Mouse (Mus musculus) stomach, embryonic 15.5 days (tissue): ENCODE results near the gene Tshz2. TPM values are rescaled to one million over a fixed set of nuclear protein-coding genes. Genes with fewer than 3 reads are reported as not detected.

Experiments
- ATAC-seq: fragments of 200-750 bp; cut with Nextera tagmentation; 2 replicates; pipeline ENCODE4 v1.8.0; 2017; ENCODE audit warnings: low read depth, moderate number of reproducible peaks, moderate TSS enrichment; ENCODE audit not compliant: insufficient read depth, low FRiP score
- H3K27ac ChIP-seq: fragments of 300-500 bp; sonication (generic); 2 replicates; pipeline ENCODE4 v1.5.1; 2015; ENCODE audit warnings: mild to moderate bottlenecking, inconsistent platforms
- H3K27me3 ChIP-seq: fragments of 300-500 bp; sonication (generic); replicated peaks from 2 replicates; pipeline ENCODE4 v1.6.1; 2015; ENCODE audit warnings: inconsistent platforms
- H3K36me3 ChIP-seq: fragments of 300-500 bp; sonication (generic); 2 replicates; pipeline ENCODE4 v1.6.1; 2015; ENCODE audit warnings: inconsistent platforms
- H3K4me1 ChIP-seq: fragments of 300-500 bp; sonication (generic); 2 replicates; pipeline ENCODE4 v1.6.1; 2015; ENCODE audit warnings: inconsistent platforms
- H3K4me2 ChIP-seq: fragments of 300-500 bp; sonication (generic); 2 replicates; pipeline ENCODE4 v1.6.1; 2015; ENCODE audit warnings: mild to moderate bottlenecking, inconsistent platforms
- H3K4me3 ChIP-seq: fragments of 300-500 bp; sonication (generic); replicated peaks from 2 replicates; pipeline ENCODE4 v1.5.1; 2015; ENCODE audit warnings: inconsistent platforms
- H3K9ac ChIP-seq: fragments of 300-500 bp; sonication (generic); 2 replicates; pipeline ENCODE4 v1.6.1; 2015; ENCODE audit warnings: inconsistent platforms
- H3K9me3 ChIP-seq: fragments of 300-500 bp; sonication (generic); 2 replicates; pipeline ENCODE4 v1.6.1; 2016; ENCODE audit warnings: inconsistent platforms
- WGBS: fragments of 180-500 bp; shearing (Covaris S2); methylation state at CpG from one replicate; pipeline ENCODE4 v1.1.7; 2015; 5-methylcytosine and 5-hydroxymethylcytosine counted together
- polyA plus RNA-seq: library from polyadenylated mRNA; unstranded; fragments of >200 nt; fragmentation: Nextera tagmentation; extraction: Ambion mirVana; gene quantifications from 2 replicates; pipeline ENCODE4 v1.2.1, GENCODE M21; 2015

Gene Tshz2
- polyA plus RNA-seq, 1 experiment from 2014 or later: 15.9 TPM

DNA sequence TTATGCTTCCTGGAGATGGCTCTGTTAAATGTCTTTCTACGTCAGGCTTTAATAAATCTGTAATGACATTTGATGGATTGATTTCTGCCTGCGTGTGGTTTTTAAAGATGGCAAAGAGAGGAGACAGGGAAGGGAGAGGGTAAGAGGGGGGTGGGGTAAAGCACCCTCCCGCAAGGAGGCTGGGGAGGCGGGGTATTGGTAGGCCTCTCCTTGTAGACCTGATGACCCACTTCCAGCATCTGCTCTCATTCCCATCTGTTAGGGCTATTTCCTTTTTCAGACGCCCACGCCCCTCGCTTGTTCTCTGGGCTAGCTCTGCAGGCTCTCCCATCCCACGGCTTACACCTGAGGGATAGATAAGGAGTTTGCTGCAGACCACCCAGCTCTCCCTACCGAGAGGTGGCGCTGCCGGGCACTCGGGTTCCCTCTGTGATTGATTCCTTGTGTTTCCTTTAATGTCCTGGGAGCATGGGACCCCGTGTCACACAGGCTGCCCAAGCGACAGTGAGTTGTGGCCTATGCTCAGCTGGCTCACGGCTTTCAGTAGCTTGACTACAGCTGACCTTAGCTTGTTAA lies 445.7 kb downstream of the Tshz2 start:
- no peak for ATAC-seq
- Histone ChIP-seq H3K9me3 (no peaks in the 10 kb centered on the region), H3K4me3 (no peak overlapping the region), H3K4me2 (no peak overlapping the region), H3K9ac (no peak overlapping the region), H3K4me1 (no peaks in the 10 kb centered on the region), H3K36me3 (no peaks in the 10 kb centered on the region), H3K27me3 (no peaks in the 10 kb centered on the region), H3K27ac (no peak overlapping the region)
- 38% methylated on average over 15 of the region's 15 CpGs for WGBS

- Histone ChIP-seq H3K9ac (no peak overlapping the region), H3K27me3 (no peaks in the 10 kb centered on the region), H3K4me2 (no peak overlapping the region), H3K9me3 (no peaks in the 10 kb centered on the region), H3K27ac (no peak overlapping the region), H3K36me3 (no peaks in the 10 kb centered on the region), H3K4me3 (no peak overlapping the region), H3K4me1 (no peaks in the 10 kb centered on the region)
- 45% methylated on average over 10 of the region's 10 CpGs for WGBS
- ATAC-seq: no peak; the same call in 1 of the 2 replicates
Observed at GRCm38 (mm10) chr2:170091563-170092443, 459.0 kb downstream of the Tshz2 start.

- Histone ChIP-seq H3K9ac (no peak overlapping the region), H3K36me3 (no peaks in the 10 kb centered on the region), H3K9me3 (no peaks in the 10 kb centered on the region), H3K27me3 (no peaks in the 10 kb centered on the region), H3K4me1 (no peaks in the 10 kb centered on the region), H3K4me3 (no peak overlapping the region), H3K27ac (no peak overlapping the region), H3K4me2 (no peak overlapping the region)
- no peak for ATAC-seq
- 88% methylated on average over 17 of the region's 17 CpGs for WGBS
Observed at GRCm38 (mm10) chr2:170094220-170094619, 461.4 kb downstream of the Tshz2 start.

GRCm38 (mm10) chr2:170094871-170095270 lies 462.1 kb downstream of the Tshz2 start:
- H3K36me3 ChIP-seq: no peaks in the 10 kb centered on the region
- no peak overlapping the region for H3K27ac ChIP-seq
- H3K9me3 ChIP-seq: no peaks in the 10 kb centered on the region
- H3K4me1 ChIP-seq: no peaks in the 10 kb centered on the region
- no peaks in the 10 kb centered on the region for H3K27me3 ChIP-seq
- ATAC-seq: no peak
- H3K9ac ChIP-seq: no peak overlapping the region
- H3K4me3 ChIP-seq: no peak overlapping the region
- H3K4me2 ChIP-seq: no peak overlapping the region
- WGBS: 91% methylated on average over 9 of the region's 9 CpGs

DNA sequence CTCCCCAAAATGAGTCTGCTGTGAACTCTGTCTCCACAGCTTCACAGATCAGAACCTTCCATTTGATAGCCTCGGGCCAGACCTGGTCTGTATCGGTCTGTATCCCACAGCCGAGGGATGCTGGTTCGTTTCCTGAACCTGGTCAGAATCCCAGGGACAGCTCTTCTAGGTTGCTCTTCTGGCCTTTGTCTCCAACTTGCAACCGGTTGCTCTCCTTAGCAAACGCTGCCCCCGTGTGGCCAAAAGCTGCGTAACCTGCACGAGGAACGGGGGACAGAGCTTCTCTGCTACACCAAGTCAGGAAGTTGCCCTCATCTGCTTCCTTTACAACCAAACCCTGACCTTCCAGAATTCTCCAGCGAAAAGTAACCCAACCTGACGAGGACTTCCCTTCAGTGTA lies 468.3 kb downstream of the Tshz2 start:
- H3K27me3 ChIP-seq: no peaks in the 10 kb centered on the region
- H3K4me2 ChIP-seq: no peak overlapping the region
- H3K36me3 ChIP-seq: no peaks in the 10 kb centered on the region
- 3% methylated on average over 12 of the region's 12 CpGs for WGBS
- no peaks in the 10 kb centered on the region for H3K9me3 ChIP-seq
- no peaks in the 10 kb centered on the region for H3K4me1 ChIP-seq
- H3K4me3 ChIP-seq: no peak overlapping the region
- no peak overlapping the region for H3K27ac ChIP-seq
- no peak overlapping the region for H3K9ac ChIP-seq
- peak; percentile 23; the same call in 1 of the 2 replicates for ATAC-seq

DNA sequence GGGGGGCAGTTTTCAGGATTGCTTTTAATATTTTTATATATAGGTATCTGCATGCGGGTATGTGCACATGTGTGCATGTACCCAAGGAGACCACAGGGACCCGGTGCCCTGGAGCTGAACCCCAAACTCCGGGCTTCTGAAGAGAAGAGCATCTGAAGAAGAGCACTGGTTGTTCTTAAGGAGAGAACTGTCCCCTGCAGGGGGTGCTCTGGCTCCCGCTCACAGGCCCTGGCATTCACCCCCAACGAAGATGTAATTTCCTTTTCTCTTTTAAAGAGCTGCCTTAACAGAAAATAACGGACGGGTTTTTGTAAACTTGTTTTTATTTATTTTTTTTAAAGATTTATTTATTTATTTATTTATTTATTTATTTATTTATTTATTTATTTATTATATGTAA lies 469.1 kb downstream of the Tshz2 start:
- 71% methylated on average over 7 of the region's 7 CpGs for WGBS
- no peak for ATAC-seq
- H3K9me3 ChIP-seq: no peaks in the 10 kb centered on the region

DNA sequence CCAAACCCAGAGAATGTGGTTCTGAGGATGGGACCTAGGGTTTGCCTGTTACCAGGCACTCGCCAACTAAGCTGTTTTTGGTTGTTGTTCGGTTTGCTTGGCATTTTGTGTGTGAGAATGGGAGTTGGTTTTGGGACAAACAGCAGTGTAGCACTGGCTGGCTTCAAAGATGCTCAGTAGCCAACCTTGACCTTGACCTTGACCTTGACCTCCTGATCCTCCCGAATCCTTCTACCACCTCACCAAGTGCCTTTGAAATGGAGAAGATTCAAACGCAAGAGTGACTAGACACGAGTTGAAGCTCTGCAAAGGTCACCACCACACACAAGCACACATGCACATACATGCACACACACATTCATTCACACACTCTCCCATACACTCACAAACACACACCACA lies 470.5 kb downstream of the Tshz2 start:
- no peak for ATAC-seq
- no peak overlapping the region for H3K4me3 ChIP-seq
- no peaks in the 10 kb centered on the region for H3K4me1 ChIP-seq
- no peaks in the 10 kb centered on the region for H3K27me3 ChIP-seq
- WGBS: 86% methylated on average over 5 of the region's 5 CpGs
- H3K27ac ChIP-seq: no peak overlapping the region
- 0 out of 2 replicates have a peak, but pooled peaks cover 5% of the 10 kb centered on the region for H3K36me3 ChIP-seq
- H3K9me3 ChIP-seq: no peaks in the 10 kb centered on the region
- no peak overlapping the region for H3K9ac ChIP-seq
- no peak overlapping the region for H3K4me2 ChIP-seq

More for the DNA sequence above, 469.1 kb downstream of the Tshz2 start:
- Histone ChIP-seq H3K4me3 (no peak overlapping the region), H3K4me2 (no peak overlapping the region), H3K27me3 (no peaks in the 10 kb centered on the region), H3K27ac (no peak overlapping the region), H3K36me3 (no peaks in the 10 kb centered on the region), H3K9ac (no peak overlapping the region), H3K4me1 (no peaks in the 10 kb centered on the region)

DNA sequence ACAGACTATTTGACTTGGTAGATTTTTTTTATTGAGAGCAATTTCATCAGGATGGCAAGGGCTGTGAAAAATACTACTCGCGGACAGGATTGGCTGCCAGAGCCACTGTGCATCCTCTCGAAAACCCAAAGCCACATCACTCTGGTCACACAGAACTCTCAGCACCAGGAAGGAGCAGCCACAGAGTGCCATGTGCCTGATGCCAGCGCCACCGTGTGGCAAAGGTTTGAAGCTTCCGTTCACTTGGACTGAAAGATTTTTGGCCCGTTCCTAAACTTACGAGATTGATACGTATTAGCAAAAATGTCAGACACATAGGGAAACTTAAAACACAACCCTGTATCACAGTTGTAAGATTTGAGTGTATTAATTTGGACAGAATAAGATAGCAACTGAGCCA lies 471.0 kb downstream of the Tshz2 start:
- ATAC-seq: no peak
- Histone ChIP-seq H3K9ac (no peak overlapping the region), H3K27ac (no peak overlapping the region), H3K27me3 (no peaks in the 10 kb centered on the region), H3K4me1 (no peaks in the 10 kb centered on the region), H3K4me2 (no peak overlapping the region), H3K36me3 (0 out of 2 replicates have a peak, but pooled peaks cover 5% of the 10 kb centered on the region), H3K4me3 (no peak overlapping the region), H3K9me3 (no peaks in the 10 kb centered on the region)
- WGBS: 48% methylated on average over 9 of the region's 9 CpGs

DNA sequence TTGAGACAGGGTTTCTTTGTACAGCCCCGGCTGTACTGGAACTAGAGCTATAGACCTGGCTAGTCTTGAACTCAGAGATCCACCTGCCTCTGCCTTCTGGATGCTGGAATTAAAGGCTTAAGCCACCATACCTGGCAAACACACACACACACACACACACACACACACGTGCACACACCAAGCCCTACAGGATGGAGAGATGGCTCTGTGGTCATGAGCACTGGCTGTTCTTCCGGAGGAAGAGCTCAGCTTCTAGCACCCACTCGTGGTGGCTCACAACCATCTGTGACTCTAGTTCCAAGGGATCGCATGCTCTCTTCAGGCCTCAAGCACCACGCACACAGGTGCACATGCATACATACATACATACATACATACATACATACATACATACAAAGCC lies 471.6 kb downstream of the Tshz2 start:
- 89% methylated on average over 6 of the region's 6 CpGs for whole genome bisulfite sequencing
- Histone ChIP-seq H3K27ac (no peak overlapping the region), H3K4me3 (no peak overlapping the region), H3K36me3 (0 out of 2 replicates have a peak, but pooled peaks cover 6% of the 10 kb centered on the region), H3K9ac (no peak overlapping the region), H3K9me3 (no peaks in the 10 kb centered on the region), H3K4me1 (no peaks in the 10 kb centered on the region), H3K4me2 (no peak overlapping the region), H3K27me3 (no peaks in the 10 kb centered on the region)
- ATAC-seq: no peak

DNA sequence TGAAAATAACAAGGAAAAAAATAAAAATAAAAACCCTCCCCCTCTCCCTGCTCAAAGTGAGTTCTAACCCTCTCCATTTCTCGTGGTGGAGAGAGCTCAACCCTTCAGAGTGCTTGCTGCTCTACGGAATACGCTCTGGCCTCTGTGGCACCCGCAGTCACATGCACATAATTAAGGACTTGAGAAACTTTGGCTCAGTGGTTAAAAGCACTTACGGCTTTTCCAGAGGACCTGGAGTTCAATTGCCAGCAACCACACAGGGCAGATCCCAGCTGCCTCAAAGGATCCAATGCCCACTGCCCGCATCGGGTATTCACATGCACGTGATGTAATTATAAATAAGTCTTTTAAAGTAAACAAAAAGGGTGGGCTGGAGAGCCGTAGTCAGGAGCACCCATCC lies 473.2 kb downstream of the Tshz2 start:
- 0 out of 2 replicates have a peak, but pooled peaks cover 4% of the 10 kb centered on the region for H3K4me1 ChIP-seq
- peaks cover 15% of the 10 kb centered on the region; the same call in 1 of the 2 replicates for H3K36me3 ChIP-seq
- H3K4me3 ChIP-seq: no peak overlapping the region
- no peak overlapping the region for H3K9ac ChIP-seq
- 64% methylated on average over 9 of the region's 9 CpGs for WGBS
- no peak overlapping the region for H3K27ac ChIP-seq
- H3K27me3 ChIP-seq: no peaks in the 10 kb centered on the region
- no peak overlapping the region for H3K4me2 ChIP-seq
- ATAC-seq: no peak
- H3K9me3 ChIP-seq: no peaks in the 10 kb centered on the region

DNA sequence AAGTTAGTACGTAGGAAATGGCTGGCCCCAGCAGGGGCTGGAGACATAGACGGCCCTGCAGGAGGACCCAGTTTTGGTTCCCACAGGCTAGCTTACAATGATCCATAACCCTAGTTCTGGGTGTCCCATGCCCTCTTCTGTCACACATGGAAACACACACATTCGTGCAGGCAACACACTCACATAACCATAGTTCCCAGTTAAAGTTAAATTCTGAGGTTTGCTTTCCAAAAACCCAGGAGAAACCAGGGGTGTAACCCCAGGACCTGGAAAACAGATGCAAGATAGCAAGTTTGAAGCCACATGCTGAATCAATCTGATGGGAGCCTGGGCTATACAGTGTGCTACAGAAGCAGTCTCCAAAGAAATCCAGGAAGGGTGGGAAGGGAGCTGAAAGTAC lies 475.0 kb downstream of the Tshz2 start:
- Histone ChIP-seq H3K9me3 (no peaks in the 10 kb centered on the region), H3K4me2 (no peak overlapping the region), H3K4me1 (0 out of 2 replicates have a peak, but pooled peaks cover 4% of the 10 kb centered on the region), H3K36me3 (peaks cover 22% of the 10 kb centered on the region), H3K27ac (no peak overlapping the region), H3K9ac (no peak overlapping the region), H3K27me3 (no peaks in the 10 kb centered on the region), H3K4me3 (no peak overlapping the region)
- 78% methylated on average over 3 of the region's 3 CpGs for WGBS
- no peak for ATAC-seq

DNA sequence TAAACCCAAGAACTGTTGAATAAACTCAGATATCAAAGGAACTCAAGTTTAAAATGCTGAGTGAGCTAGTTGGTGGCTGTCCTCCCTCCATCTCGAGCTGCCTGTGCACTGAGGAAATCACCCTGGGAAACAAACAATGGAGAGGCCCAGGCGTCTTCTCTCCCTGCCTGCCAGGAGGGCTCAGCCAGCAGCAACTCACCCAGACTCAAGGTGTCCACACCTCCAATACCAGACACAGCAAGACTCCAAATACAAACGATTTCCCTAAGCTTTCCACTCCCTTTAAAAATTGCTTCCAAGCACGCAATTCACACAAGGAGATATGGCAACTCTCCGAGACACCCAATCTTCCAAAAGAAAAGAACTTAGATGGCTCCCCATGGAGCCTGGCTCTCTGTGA lies 476.7 kb downstream of the Tshz2 start:
- no peak for ATAC-seq
- Histone ChIP-seq H3K27me3 (no peaks in the 10 kb centered on the region), H3K36me3 (peaks cover 38% of the 10 kb centered on the region), H3K4me2 (no peak overlapping the region), H3K4me1 (0 out of 2 replicates have a peak, but pooled peaks cover 4% of the 10 kb centered on the region), H3K9ac (no peak overlapping the region), H3K9me3 (no peaks in the 10 kb centered on the region), H3K4me3 (no peak overlapping the region), H3K27ac (peak overlapping the region; percentile 21; the same call in 1 of the 2 replicates)
- WGBS: 57% methylated on average over 5 of the region's 5 CpGs
